Mouse (Mus musculus) liver, embryonic 11.5 days (tissue): ENCODE results near the gene Shb. TPM values are rescaled to one million over a fixed set of nuclear protein-coding genes. Genes with fewer than 3 reads are reported as not detected.

Source experiments
- ATAC-seq: fragments of 200-750 bp; cut with Nextera tagmentation; replicated peaks from 2 replicates; pipeline ENCODE4 v1.8.0; 2017; ENCODE audit warnings: moderate number of reproducible peaks, mild to moderate bottlenecking, moderate TSS enrichment, moderate library complexity; ENCODE audit not compliant: low FRiP score
- DNase-seq: peaks from one replicate; pipeline ENCODE4 v3.0.0-alpha.2; 2017; ENCODE audit warnings: low spot score
- H3K27ac ChIP-seq: fragments of 300-500 bp; sonication (generic); 2 replicates; pipeline ENCODE4 v1.5.1; 2014; ENCODE audit warnings: mild to moderate bottlenecking, low read depth, low read length, control low read depth
- H3K27me3 ChIP-seq: fragments of 300-500 bp; sonication (generic); replicated peaks from 2 replicates; pipeline ENCODE4 v1.6.1; 2014; ENCODE audit warnings: low read length, mixed read lengths; ENCODE audit not compliant: control insufficient read depth, insufficient read depth
- H3K36me3 ChIP-seq: fragments of 300-500 bp; sonication (generic); 2 replicates; pipeline ENCODE4 v1.6.1; 2014; ENCODE audit warnings: mild to moderate bottlenecking, low read length, moderate library complexity, mixed read lengths; ENCODE audit not compliant: control insufficient read depth, insufficient read depth
- H3K4me1 ChIP-seq: fragments of 300-500 bp; sonication (generic); replicated peaks from 2 replicates; pipeline ENCODE4 v1.6.1; 2014; ENCODE audit warnings: low read length, mixed read lengths; ENCODE audit not compliant: control insufficient read depth, insufficient read depth
- H3K4me2 ChIP-seq: fragments of 300-500 bp; sonication (generic); 2 replicates; pipeline ENCODE4 v1.6.1; 2014; ENCODE audit warnings: mild to moderate bottlenecking, control low read depth, moderate library complexity
- H3K4me3 ChIP-seq: fragments of 300-500 bp; sonication (generic); 2 replicates; pipeline ENCODE4 v1.5.1; 2014; ENCODE audit warnings: low read depth, low read length, control low read depth
- H3K9ac ChIP-seq: fragments of 300-500 bp; sonication (generic); 2 replicates; pipeline ENCODE4 v1.6.1; 2014; ENCODE audit warnings: low read depth, low read length, control low read depth
- H3K9me3 ChIP-seq: fragments of 300-500 bp; sonication (generic); 2 replicates; pipeline ENCODE4 v1.6.1; 2016; ENCODE audit warnings: low read length, inconsistent platforms, mixed read lengths; ENCODE audit not compliant: control insufficient read depth
- WGBS: fragments of 180-500 bp; shearing (Covaris S2); extraction: QIAGEN DNeasy Blood & Tissue Kit; methylation state at CpG from one replicate; pipeline ENCODE4 v1.1.7; 2014; 5-methylcytosine and 5-hydroxymethylcytosine counted together
- polyA plus RNA-seq: library from polyadenylated mRNA; unstranded; fragments of >200 nt; fragmentation: Nextera tagmentation; extraction: Ambion mirVana; gene quantifications from 2 replicates; pipeline ENCODE4 v1.2.1, GENCODE M21; 2014

The Shb gene
- polyA plus RNA-seq, 1 experiment from 2014 or later: 6.1 TPM

DNA sequence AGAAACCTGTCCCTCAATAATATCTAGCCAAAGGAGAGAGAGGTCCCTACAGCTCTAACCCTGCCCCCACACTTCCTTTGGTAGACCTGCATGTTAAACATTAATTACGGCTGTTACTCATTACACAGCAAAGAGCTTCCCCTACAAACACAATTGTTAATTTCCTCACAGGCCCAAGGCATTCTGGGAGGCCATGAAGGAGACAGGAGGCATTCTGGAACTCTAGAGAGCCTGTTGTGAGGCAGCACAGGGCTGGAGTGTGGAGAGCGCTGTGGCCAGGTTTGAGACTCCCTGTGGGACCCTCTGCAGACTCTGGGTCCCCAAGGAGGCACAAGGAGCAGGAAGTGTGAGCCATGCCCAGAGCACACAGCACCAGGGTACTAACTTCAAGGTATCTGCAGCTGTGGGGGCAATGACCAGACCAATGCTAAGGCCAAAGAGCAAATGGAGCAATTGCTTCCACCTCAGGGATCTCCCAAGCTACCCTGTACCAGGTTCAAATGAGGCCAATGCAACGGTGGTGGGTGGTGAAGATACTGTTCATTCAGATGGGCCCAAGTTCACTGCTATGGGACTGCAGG, 78.9 kb downstream of the Shb start:
- WGBS: 73% methylated on average over 3 of the region's 3 CpGs
- H3K27ac ChIP-seq: peak overlapping the region; percentile 77
- H3K9ac ChIP-seq: no peak overlapping the region

DNA sequence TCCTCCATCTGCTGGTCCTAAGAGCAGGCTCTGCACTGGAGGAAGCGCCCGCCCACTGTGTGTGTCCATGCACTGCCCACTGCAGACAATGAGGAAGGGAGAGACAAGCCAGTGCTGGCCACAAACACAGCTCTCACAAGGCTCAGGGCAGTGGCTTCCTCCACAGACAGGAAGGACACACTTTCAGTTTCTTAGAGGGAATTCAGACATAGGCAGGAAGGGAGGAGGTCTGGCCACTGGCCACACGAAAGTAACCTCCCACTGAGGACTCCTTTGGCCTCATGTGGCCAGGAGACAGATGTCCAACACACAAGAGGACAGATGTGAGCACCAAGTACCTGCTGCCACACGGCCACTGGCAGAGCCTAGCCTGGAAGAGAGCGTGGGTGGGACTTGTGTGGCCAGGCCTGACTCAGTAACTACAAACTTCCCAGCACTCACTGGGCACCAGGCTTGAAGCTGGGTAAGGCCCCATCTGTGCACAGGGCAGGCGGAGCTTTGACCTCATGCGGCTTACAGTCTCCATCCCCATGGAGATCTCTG, 79.6 kb downstream of the Shb start:
- H3K9me3 ChIP-seq: no peaks in the 10 kb centered on the region
- H3K36me3 ChIP-seq: peaks cover 4% of the 10 kb centered on the region; the same call in 1 of the 2 replicates
- no peak overlapping the region for H3K4me3 ChIP-seq
- 67% methylated on average over 7 of the region's 7 CpGs for WGBS
- H3K4me2 ChIP-seq: peak overlapping the region; percentile 28
- DNase-seq (no peak), ATAC-seq (peak; percentile 64)
- peaks cover 13% of the 10 kb centered on the region for H3K4me1 ChIP-seq
- peak overlapping the region; percentile 4; the same call in 1 of the 2 replicates for H3K9ac ChIP-seq
- H3K27ac ChIP-seq: peak overlapping the region; percentile 77
- H3K27me3 ChIP-seq: no peaks in the 10 kb centered on the region

More for the DNA sequence above, 78.9 kb downstream of the Shb start:
- H3K27me3 ChIP-seq: no peaks in the 10 kb centered on the region
- peak; percentile 50; the same call in 1 of the 2 replicates for ATAC-seq
- no peak for DNase-seq
- no peak overlapping the region for H3K4me3 ChIP-seq
- H3K36me3 ChIP-seq: peaks cover 5% of the 10 kb centered on the region; the same call in 1 of the 2 replicates
- H3K9me3 ChIP-seq: no peaks in the 10 kb centered on the region
- H3K4me2 ChIP-seq: no peak overlapping the region; the same call in 1 of the 2 replicates
- H3K4me1 ChIP-seq: peaks cover 13% of the 10 kb centered on the region

DNA sequence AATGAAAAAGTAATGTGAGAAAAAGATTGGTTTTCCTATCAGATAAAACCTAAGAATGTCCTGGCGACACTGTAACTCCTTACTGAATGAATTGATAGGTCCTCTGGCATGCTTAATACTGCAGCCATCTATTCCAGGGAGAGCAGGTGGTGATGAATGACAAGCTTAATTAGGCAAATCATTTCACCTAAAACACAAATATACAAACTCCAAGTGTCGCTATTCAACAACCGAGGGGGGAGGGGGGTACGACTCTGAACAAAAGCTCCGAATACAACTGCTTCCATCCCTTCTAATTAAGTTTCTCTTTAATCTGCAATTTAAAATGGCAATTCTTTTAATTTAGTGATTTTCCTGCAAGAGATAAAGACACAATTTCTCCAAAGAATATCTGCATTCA, 83.3 kb downstream of the Shb start:
- H3K9me3 ChIP-seq: no peaks in the 10 kb centered on the region
- H3K4me3 ChIP-seq: no peak overlapping the region
- H3K36me3 ChIP-seq: peaks cover 2% of the 10 kb centered on the region; the same call in 1 of the 2 replicates
- no peak for DNase-seq
- peaks cover 13% of the 10 kb centered on the region for H3K4me1 ChIP-seq
- no peak for ATAC-seq
- no peak overlapping the region for H3K27ac ChIP-seq
- no peak overlapping the region for H3K4me2 ChIP-seq
- no peaks in the 10 kb centered on the region for H3K27me3 ChIP-seq
- 77% methylated on average over 5 of the region's 5 CpGs for WGBS
- H3K9ac ChIP-seq: no peak overlapping the region

DNA sequence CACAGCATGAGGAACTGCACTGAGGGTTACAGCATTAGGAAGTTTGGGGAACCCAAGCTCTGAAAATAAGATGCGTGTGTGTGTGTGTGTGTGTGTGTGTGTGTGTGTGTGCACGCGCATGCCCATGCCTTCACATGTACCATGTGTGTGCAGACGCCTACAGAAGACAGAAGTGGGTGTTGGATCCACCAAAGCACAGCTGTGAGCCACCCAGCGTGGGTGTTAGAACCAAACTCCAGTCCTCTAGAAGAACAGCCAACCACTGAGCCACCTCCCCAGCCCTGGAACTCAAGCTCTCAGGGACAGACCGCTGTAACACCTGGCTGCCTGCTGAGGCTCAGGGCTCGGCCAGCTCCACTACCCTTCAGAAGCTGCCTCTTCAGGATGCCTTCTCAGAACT, 83.8 kb downstream of the Shb start:
- H3K27me3 ChIP-seq: no peaks in the 10 kb centered on the region
- DNase-seq: no peak
- H3K36me3 ChIP-seq: peaks cover 2% of the 10 kb centered on the region; the same call in 1 of the 2 replicates
- peaks cover 13% of the 10 kb centered on the region for H3K4me1 ChIP-seq
- H3K4me3 ChIP-seq: no peak overlapping the region
- no peak overlapping the region for H3K27ac ChIP-seq
- no peak overlapping the region for H3K9ac ChIP-seq
- WGBS: 77% methylated on average over 7 of the region's 7 CpGs
- no peaks in the 10 kb centered on the region for H3K9me3 ChIP-seq
- H3K4me2 ChIP-seq: no peak overlapping the region
- ATAC-seq: no peak

DNA sequence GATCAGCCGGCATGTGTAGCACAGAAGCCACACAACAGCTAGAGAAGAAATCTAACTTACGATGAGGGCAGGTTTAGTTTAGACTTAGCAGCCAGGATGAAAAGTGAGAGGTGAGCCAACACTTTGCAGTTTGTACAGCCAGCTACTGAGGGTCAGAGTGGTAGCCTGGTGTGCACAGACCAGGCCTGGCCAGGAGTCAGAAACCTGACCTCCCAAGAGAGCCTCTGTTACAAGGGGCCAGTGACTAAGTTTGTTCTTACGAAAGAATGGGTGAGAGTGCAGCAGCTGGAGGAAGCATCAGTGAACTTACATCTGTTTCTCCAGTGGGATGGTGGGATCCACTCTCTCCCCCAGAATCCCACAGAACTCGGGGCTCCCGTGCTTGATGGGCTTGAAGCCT, 85.1 kb downstream of the Shb start:
- H3K4me1 ChIP-seq: 0 out of 2 replicates have a peak, but pooled peaks cover 1% of the 10 kb centered on the region
- no peaks in the 10 kb centered on the region for H3K27me3 ChIP-seq
- DNase-seq (no peak), ATAC-seq (no peak)
- no peak overlapping the region for H3K9ac ChIP-seq
- H3K36me3 ChIP-seq: peaks cover 2% of the 10 kb centered on the region; the same call in 1 of the 2 replicates
- H3K9me3 ChIP-seq: no peaks in the 10 kb centered on the region
- no peak overlapping the region for H3K4me3 ChIP-seq
- 89% methylated on average over 5 of the region's 5 CpGs for WGBS
- H3K4me2 ChIP-seq: no peak overlapping the region
- no peak overlapping the region for H3K27ac ChIP-seq

DNA sequence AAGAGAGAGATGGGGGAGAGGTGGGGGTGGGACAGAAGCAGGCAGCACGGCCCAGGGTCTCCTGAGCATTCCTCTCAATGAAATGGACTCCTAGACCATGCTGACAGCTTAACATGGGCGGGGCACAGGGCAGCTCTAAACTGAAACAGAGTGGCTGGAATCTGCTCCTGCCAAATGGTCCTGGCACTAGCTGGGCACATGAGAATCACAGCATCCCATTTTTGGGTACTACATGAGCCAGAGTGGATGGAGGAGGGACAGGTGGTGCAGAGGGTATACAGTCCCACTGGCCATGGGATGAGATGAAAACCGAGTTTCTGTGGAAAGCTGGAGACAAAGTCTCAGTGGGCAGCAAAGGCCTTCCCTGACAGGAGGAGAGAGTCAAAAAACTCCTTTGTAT, 87.0 kb downstream of the Shb start:
- Histone ChIP-seq H3K4me2 (no peak overlapping the region), H3K9ac (no peak overlapping the region), H3K9me3 (no peaks in the 10 kb centered on the region), H3K36me3 (peaks cover 4% of the 10 kb centered on the region), H3K4me3 (no peak overlapping the region), H3K27me3 (no peaks in the 10 kb centered on the region), H3K27ac (no peak overlapping the region), H3K4me1 (no peaks in the 10 kb centered on the region)
- 57% methylated on average over 3 of the region's 3 CpGs for WGBS
- DNase-seq (no peak), ATAC-seq (no peak)

DNA sequence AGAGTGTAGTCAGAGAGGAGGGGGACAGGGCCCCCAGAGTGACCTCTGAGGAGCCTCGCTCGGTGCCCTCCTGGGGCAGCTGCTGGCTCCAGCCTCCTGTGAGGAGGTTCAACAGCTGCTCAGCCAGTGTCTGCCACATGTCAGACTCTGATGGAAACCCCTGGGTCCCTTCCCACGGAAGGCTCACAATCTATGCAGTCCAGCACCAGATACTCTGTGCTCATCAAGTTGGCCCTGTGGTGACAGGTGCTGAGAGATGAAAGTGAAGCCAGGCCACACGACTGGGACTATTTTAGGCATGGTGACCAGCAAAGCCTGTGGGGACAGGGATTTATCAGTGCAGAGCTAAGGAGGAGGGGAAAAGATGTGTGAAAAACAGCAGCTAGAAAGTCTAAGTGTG, 87.5 kb downstream of the Shb start:
- no peak overlapping the region for H3K27ac ChIP-seq
- H3K4me1 ChIP-seq: 0 out of 2 replicates have a peak, but pooled peaks cover under 1% of the 10 kb centered on the region
- ATAC-seq (no peak), DNase-seq (no peak)
- 50% methylated on average over 4 of the region's 4 CpGs for WGBS
- no peaks in the 10 kb centered on the region for H3K9me3 ChIP-seq
- no peak overlapping the region for H3K4me3 ChIP-seq
- H3K27me3 ChIP-seq: no peaks in the 10 kb centered on the region
- no peak overlapping the region for H3K4me2 ChIP-seq
- no peak overlapping the region for H3K9ac ChIP-seq
- peaks cover 5% of the 10 kb centered on the region for H3K36me3 ChIP-seq

DNA sequence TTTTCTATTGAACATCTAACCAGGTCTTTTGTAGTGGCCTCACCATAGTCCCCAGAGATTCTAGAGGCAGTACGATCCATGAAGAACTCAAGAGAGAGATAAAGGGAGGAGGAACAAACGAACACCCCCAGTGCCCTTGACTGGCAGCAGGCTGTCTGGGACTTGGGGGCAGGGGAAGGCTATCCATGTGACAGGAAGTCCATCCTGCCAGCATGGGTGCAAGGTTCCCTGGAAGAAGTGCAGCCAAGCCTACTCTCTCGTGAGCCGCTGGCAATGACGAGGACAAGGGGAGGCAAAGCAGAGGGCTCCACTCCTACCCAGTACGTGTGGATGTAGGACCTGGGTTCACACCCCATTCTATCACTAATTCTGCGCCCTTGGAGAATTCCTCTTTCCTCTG, 88.6 kb downstream of the Shb start:
- H3K27ac ChIP-seq: no peak overlapping the region
- ATAC-seq: no peak
- no peaks in the 10 kb centered on the region for H3K27me3 ChIP-seq
- no peaks in the 10 kb centered on the region for H3K9me3 ChIP-seq
- WGBS: 72% methylated on average over 7 of the region's 7 CpGs
- DNase-seq: no peak
- 0 out of 2 replicates have a peak, but pooled peaks cover 8% of the 10 kb centered on the region for H3K4me1 ChIP-seq
- H3K36me3 ChIP-seq: peaks cover 5% of the 10 kb centered on the region
- no peak overlapping the region for H3K4me2 ChIP-seq
- H3K9ac ChIP-seq: no peak overlapping the region
- H3K4me3 ChIP-seq: no peak overlapping the region

DNA sequence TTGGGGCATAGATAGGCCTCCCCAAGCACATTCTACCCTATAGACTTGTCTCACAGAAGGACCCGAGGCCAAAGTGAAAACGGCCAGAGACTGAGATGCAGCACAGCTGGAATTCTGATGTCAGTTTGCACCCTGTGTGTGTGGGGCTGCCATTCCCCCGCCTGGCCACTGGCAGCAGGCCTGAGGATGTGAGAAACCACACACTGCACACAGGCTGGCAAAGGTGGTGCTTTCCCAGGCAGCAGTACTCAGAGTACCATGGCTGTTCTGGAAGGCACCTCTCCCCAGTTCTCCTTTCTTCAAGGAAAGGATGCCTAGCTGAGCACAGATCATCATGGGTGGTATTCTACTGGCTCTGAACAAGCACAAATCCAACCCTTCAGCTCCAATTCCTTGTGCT, 90.0 kb downstream of the Shb start:
- Histone ChIP-seq H3K27me3 (no peaks in the 10 kb centered on the region), H3K9ac (no peak overlapping the region), H3K9me3 (no peaks in the 10 kb centered on the region), H3K4me2 (no peak overlapping the region), H3K27ac (no peak overlapping the region), H3K36me3 (peaks cover 5% of the 10 kb centered on the region), H3K4me1 (0 out of 2 replicates have a peak, but pooled peaks cover 8% of the 10 kb centered on the region), H3K4me3 (no peak overlapping the region)
- no peak for DNase-seq
- ATAC-seq: no peak
- WGBS: 79% methylated on average over 3 of the region's 3 CpGs
